8 mouse cellular contexts compared by ENCODE assay signal in genomic region chr9:99062544-99062943, GRCm38 (mm10). TPM values are rescaled to one million over a fixed set of nuclear protein-coding genes. Genes with fewer than 3 reads are reported as not detected.
DNase-seq lines count a peak whose midpoint lies in the region.

No protein-coding gene starts in this region.

- no peaks in the 10 kb centered on the region for H3K27me3 ChIP-seq in embryonic facial prominence, embryonic 10.5 days (replicated peaks; ENCODE audit: low read depth, poor library complexity, severe bottlenecking)
- no peaks in the 10 kb centered on the region for H3K27me3 ChIP-seq in limb, embryonic 10.5 days (ENCODE audit: low read depth, poor library complexity, severe bottlenecking)

- peak; percentile 48 for DNase-seq in 3134 (ENCODE audit: extremely low read depth, insufficient read length, low spot score)
- DNase-seq in adrenal gland, postnatal 10 days, result peak; percentile 85
- peak; percentile 85 for DNase-seq in embryonic facial prominence, embryonic 10.5 days (ENCODE audit: low spot score)
- peak; percentile 93 for DNase-seq in heart, adult 11 months
- peak; percentile 78 for DNase-seq in kidney, adult 18-20 months
- peak; percentile 87 for DNase-seq in limb, embryonic 10.5 days (ENCODE audit: low spot score)
- peak; percentile 21 to 58 for DNase-seq in monocyte, adult 2 months (ENCODE audit: low read depth in 1 of 2, low spot score in 2 of 2)
- DNase-seq in spleen, postnatal 4 days (ENCODE audit: low spot score in 2 of 2), result peak; percentile 67 to 88

- H3K4me3 ChIP-seq in embryonic facial prominence, embryonic 10.5 days, result no peak overlapping the region
- no peak overlapping the region for H3K4me3 ChIP-seq in limb, embryonic 10.5 days

- 45% methylated on average over 7 of the region's 7 CpGs for WGBS in embryonic facial prominence, embryonic 10.5 days
- WGBS in limb, embryonic 10.5 days, result 42% methylated on average over 7 of the region's 7 CpGs

- peaks cover 24% of the 10 kb centered on the region; the same call in 1 of the 2 replicates for H3K36me3 ChIP-seq in embryonic facial prominence, embryonic 10.5 days (replicated peaks)
- no peaks in the 10 kb centered on the region for H3K36me3 ChIP-seq in limb, embryonic 10.5 days

- H3K4me1 ChIP-seq in embryonic facial prominence, embryonic 10.5 days, result no peaks in the 10 kb centered on the region
- H3K4me1 ChIP-seq in limb, embryonic 10.5 days, result no peaks in the 10 kb centered on the region

- no peaks in the 10 kb centered on the region for H3K9me3 ChIP-seq in embryonic facial prominence, embryonic 10.5 days
- H3K9me3 ChIP-seq in limb, embryonic 10.5 days (replicated peaks), result no peaks in the 10 kb centered on the region

- no peak overlapping the region for H3K27ac ChIP-seq in embryonic facial prominence, embryonic 10.5 days (replicated peaks)
- H3K27ac ChIP-seq in limb, embryonic 10.5 days, result no peak overlapping the region

RNA-seq across cellular contexts. Expression of gene Gm1123, which starts 27.0 kb away (rescaled TPM):
- not detected for total RNA-seq in adrenal gland, postnatal 10 days (2021)
- polyA plus RNA-seq in embryonic facial prominence, embryonic 10.5 days (2016; fragmentation: Nextera tagmentation; extraction: Ambion mirVana), result not detected in 2 replicates
- not detected in 2 replicates for polyA plus RNA-seq in limb, embryonic 10.5 days (2016; fragmentation: Nextera tagmentation; extraction: Ambion mirVana)

Comparison
In these comparisons a context has a peak if more than half of its experiments do, and no peak if none do; other contexts are left out.
1. DNase-seq: peak in every context shown above with its lines; median percentile 93 in heart, adult 11 months; 87 in limb, embryonic 10.5 days; 85 in adrenal gland, postnatal 10 days; 85 in embryonic facial prominence, embryonic 10.5 days; 78 in kidney, adult 18-20 months; 78 in spleen, postnatal 4 days; 48 in 3134; 40 in monocyte, adult 2 months.